Mouse (Mus musculus): ENCODE data around the gene Apln. TPM values are rescaled to one million over a fixed set of nuclear protein-coding genes. Genes with fewer than 3 reads are reported as not detected.
A peak's percentile ranks its signal among the peaks of the same experiment; 100 is the strongest.

Apln gene
- total and polyA plus RNA-seq, 2 experiments from 2014 or later = 1.3 to 9.2 TPM

GRCm38 (mm10) chrX:48046315-48046714, 11.7 kb upstream of the Apln start:
- Histone ChIP-seq H3K4me2 (ENCODE audit: low read depth, low read length, poor library complexity, severe bottlenecking) (no peak overlapping the region), H3K9ac (replicated peaks; ENCODE audit: low read length, poor library complexity, severe bottlenecking) (no peak overlapping the region), H3K4me3 (ENCODE audit: low read depth, low read length) (no peak overlapping the region), H3K27ac (ENCODE audit: low read depth, low read length) (no peak overlapping the region), H3K27me3 (ENCODE audit: insufficient read depth, low read length) (no peaks in the 10 kb centered on the region), H3K9me3 (ENCODE audit: low read length) (no peaks in the 10 kb centered on the region), H3K4me1 (ENCODE audit: insufficient read depth, low read length) (no peaks in the 10 kb centered on the region), H3K36me3 (ENCODE audit: insufficient read depth, low read length) (no peaks in the 10 kb centered on the region)
- no peak for ATAC-seq (ENCODE audit: low FRiP score)
- WGBS = 88% methylated on average over 2 of the region's 2 CpGs
- TF ChIP-seq CTCF (IDR thresholded peaks at IDR 0.05) = no peak
- DNase-seq (ENCODE audit: low spot score) = no peak

GRCm38 (mm10) chrX:48044261-48044660, 9.6 kb upstream of the Apln start:
- WGBS = 79% methylated on average over 1 of the region's 1 CpGs

GRCm38 (mm10) chrX:48042748-48043147, 8.1 kb upstream of the Apln start:
- Histone ChIP-seq H3K9me3 (ENCODE audit: low read length) (no peaks in the 10 kb centered on the region), H3K27me3 (ENCODE audit: insufficient read depth, low read length) (no peaks in the 10 kb centered on the region), H3K36me3 (ENCODE audit: insufficient read depth, low read length) (no peaks in the 10 kb centered on the region), H3K27ac (ENCODE audit: low read depth, low read length) (no peak overlapping the region), H3K4me1 (ENCODE audit: insufficient read depth, low read length) (no peaks in the 10 kb centered on the region), H3K4me3 (ENCODE audit: low read depth, low read length) (no peak overlapping the region), H3K4me2 (ENCODE audit: low read depth, low read length, poor library complexity, severe bottlenecking) (no peak overlapping the region), H3K9ac (replicated peaks; ENCODE audit: low read length, poor library complexity, severe bottlenecking) (no peak overlapping the region)
- DNase-seq (ENCODE audit: low spot score) (no peak), ATAC-seq (ENCODE audit: low FRiP score) (no peak)
- no peak for TF ChIP-seq CTCF (IDR thresholded peaks at IDR 0.05)
- WGBS = 87% methylated on average over 4 of the region's 4 CpGs

More at GRCm38 (mm10) chrX:48044261-48044660, 9.6 kb upstream of the Apln start:
- no peak overlapping the region for H3K4me3 ChIP-seq (ENCODE audit: low read depth, low read length)
- no peaks in the 10 kb centered on the region for H3K4me1 ChIP-seq (ENCODE audit: insufficient read depth, low read length)
- no peak for TF ChIP-seq CTCF (IDR thresholded peaks at IDR 0.05)
- H3K9me3 ChIP-seq (ENCODE audit: low read length) = no peaks in the 10 kb centered on the region
- no peak overlapping the region for H3K9ac ChIP-seq (replicated peaks; ENCODE audit: low read length, poor library complexity, severe bottlenecking)
- no peaks in the 10 kb centered on the region for H3K36me3 ChIP-seq (ENCODE audit: insufficient read depth, low read length)
- no peak overlapping the region for H3K4me2 ChIP-seq (ENCODE audit: low read depth, low read length, poor library complexity, severe bottlenecking)
- H3K27ac ChIP-seq (ENCODE audit: low read depth, low read length) = no peak overlapping the region
- H3K27me3 ChIP-seq (ENCODE audit: insufficient read depth, low read length) = no peaks in the 10 kb centered on the region
- no peak for DNase-seq (ENCODE audit: low spot score)
- no peak for ATAC-seq (ENCODE audit: low FRiP score)

GRCm38 (mm10) chrX:48040379-48040778, 5.7 kb upstream of the Apln start:
- H3K4me2 ChIP-seq (ENCODE audit: low read depth, low read length, poor library complexity, severe bottlenecking) = no peak overlapping the region
- H3K27ac ChIP-seq (ENCODE audit: low read depth, low read length) = no peak overlapping the region
- no peak for TF ChIP-seq CTCF (IDR thresholded peaks at IDR 0.05)
- WGBS = 73% methylated on average over 3 of the region's 3 CpGs
- no peak for DNase-seq (ENCODE audit: low spot score)
- no peak overlapping the region for H3K9ac ChIP-seq (replicated peaks; ENCODE audit: low read length, poor library complexity, severe bottlenecking)
- no peaks in the 10 kb centered on the region for H3K9me3 ChIP-seq (ENCODE audit: low read length)
- no peaks in the 10 kb centered on the region for H3K27me3 ChIP-seq (ENCODE audit: insufficient read depth, low read length)
- no peaks in the 10 kb centered on the region for H3K36me3 ChIP-seq (ENCODE audit: insufficient read depth, low read length)
- ATAC-seq (ENCODE audit: low FRiP score) = no peak
- H3K4me1 ChIP-seq (ENCODE audit: insufficient read depth, low read length) = no peaks in the 10 kb centered on the region
- H3K4me3 ChIP-seq (ENCODE audit: low read depth, low read length) = no peak overlapping the region

GRCm38 (mm10) chrX:48033766-48034143, 898 bp downstream of the Apln start:
- Histone ChIP-seq H3K9me3 (ENCODE audit: low read length) (no peaks in the 10 kb centered on the region), H3K36me3 (ENCODE audit: insufficient read depth, low read length) (no peaks in the 10 kb centered on the region), H3K27ac (ENCODE audit: low read depth, low read length) (no peak overlapping the region), H3K27me3 (ENCODE audit: insufficient read depth, low read length) (no peaks in the 10 kb centered on the region), H3K4me3 (ENCODE audit: low read depth, low read length) (peak overlapping the region; percentile 48), H3K4me2 (ENCODE audit: low read depth, low read length, poor library complexity, severe bottlenecking) (peak overlapping the region; percentile 82), H3K4me1 (ENCODE audit: insufficient read depth, low read length) (no peaks in the 10 kb centered on the region), H3K9ac (replicated peaks; ENCODE audit: low read length, poor library complexity, severe bottlenecking) (no peak overlapping the region)
- ATAC-seq (ENCODE audit: low FRiP score) (no peak), DNase-seq (ENCODE audit: low spot score) (no peak)
- TF ChIP-seq CTCF (IDR thresholded peaks at IDR 0.05) = no peak
- 14% methylated on average over 10 of the region's 11 CpGs for WGBS

GRCm38 (mm10) chrX:48033024-48033423, 1.6 kb downstream of the Apln start:
- no peak for ATAC-seq (ENCODE audit: low FRiP score)
- H3K4me3 ChIP-seq (ENCODE audit: low read depth, low read length) = no peak overlapping the region

More at GRCm38 (mm10) chrX:48033024-48033423, 1.6 kb downstream of the Apln start:
- 55% methylated on average over 3 of the region's 3 CpGs for WGBS
- H3K9me3 ChIP-seq (ENCODE audit: low read length) = no peaks in the 10 kb centered on the region
- no peak for TF ChIP-seq CTCF (IDR thresholded peaks at IDR 0.05)
- H3K4me2 ChIP-seq (ENCODE audit: low read depth, low read length, poor library complexity, severe bottlenecking) = no peak overlapping the region
- no peaks in the 10 kb centered on the region for H3K27me3 ChIP-seq (ENCODE audit: insufficient read depth, low read length)
- no peak overlapping the region for H3K27ac ChIP-seq (ENCODE audit: low read depth, low read length)
- no peaks in the 10 kb centered on the region for H3K36me3 ChIP-seq (ENCODE audit: insufficient read depth, low read length)
- DNase-seq (ENCODE audit: low spot score) = peak; percentile 39
- H3K9ac ChIP-seq (replicated peaks; ENCODE audit: low read length, poor library complexity, severe bottlenecking) = no peak overlapping the region
- no peaks in the 10 kb centered on the region for H3K4me1 ChIP-seq (ENCODE audit: insufficient read depth, low read length)

All from midbrain, postnatal 0 days (tissue).